10 mouse cellular contexts compared by ENCODE assay signal in the genomic region with DNA sequence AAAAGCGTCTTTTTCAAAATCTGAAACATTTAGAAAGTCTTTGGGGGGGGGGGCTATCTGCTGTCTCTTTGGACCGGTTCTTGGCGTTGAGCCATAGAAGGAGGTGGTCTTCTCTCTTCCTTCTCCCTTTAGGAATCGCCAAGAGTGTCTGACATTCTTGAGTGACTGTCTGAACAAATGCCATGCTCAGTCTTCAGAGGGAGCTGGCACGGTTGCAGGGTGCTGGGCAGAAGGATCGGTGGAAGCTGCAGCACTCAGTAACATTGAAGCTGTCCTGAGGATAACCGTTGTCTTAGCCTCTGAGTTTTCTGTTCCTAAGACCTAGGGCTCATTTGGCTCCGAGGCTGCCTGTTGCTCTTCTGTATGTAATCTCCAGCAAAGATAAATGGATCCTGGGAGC. TPM values are rescaled to one million over a fixed set of nuclear protein-coding genes. Genes with fewer than 3 reads are reported as not detected.
A peak's percentile ranks its signal among the peaks of the same experiment; 100 is the strongest.
DNase-seq lines count a peak whose midpoint lies in the region; ATAC-seq and TF ChIP-seq lines count a peak whose summit lies in the region.
"Had no signal": no experiment of that assay in that cellular context is flagged by ENCODE, and none has a peak within 500 bp of the region (broad histone marks: within the 10 kb centered on the region; RNA-seq: fewer than 3 reads in every experiment).

No protein-coding gene starts in this region.

- no peak for TF ChIP-seq POLR2A in liver, adult 2 months (IDR thresholded peaks at IDR 0.05; ENCODE audit: extremely low read depth, insufficient read depth, low read length)

- no peak overlapping the region for H3K4me3 ChIP-seq in forebrain, postnatal 0 days (ENCODE audit: low read depth, low read length)
- H3K4me3 ChIP-seq in forebrain, embryonic 16.5 days (replicated peaks; ENCODE audit: low read length) = no peak overlapping the region
- H3K4me3 ChIP-seq in liver, adult 2 months (ENCODE audit: insufficient read depth, low read depth, low read length) = no peak overlapping the region
- H3K4me3 ChIP-seq in liver, embryonic 12.5 days = no peak overlapping the region
- H3K4me3 ChIP-seq in liver, embryonic 13.5 days (replicated peaks) = no peak overlapping the region
- H3K4me3 ChIP-seq: forebrain, embryonic 12.5 days had no signal

- no peak for TF ChIP-seq CTCF in forebrain, postnatal 0 days (IDR thresholded peaks at IDR 0.05; ENCODE audit: low read depth)
- TF ChIP-seq CTCF in liver, adult 2 months (IDR thresholded peaks at IDR 0.05; ENCODE audit: low read depth, low read length) = no peak

- no peak overlapping the region for H3K9ac ChIP-seq in forebrain, postnatal 0 days
- H3K9ac ChIP-seq in forebrain, embryonic 16.5 days (replicated peaks; ENCODE audit: low read depth, low read length) = no peak overlapping the region
- H3K9ac ChIP-seq in liver, adult 2 months (ENCODE audit: low read depth, low read length) = no peak overlapping the region
- H3K9ac ChIP-seq in liver, embryonic 12.5 days = no peak overlapping the region
- peak overlapping the region; percentile 8; the same call in 1 of the 2 replicates for H3K9ac ChIP-seq in liver, embryonic 13.5 days
- H3K9ac ChIP-seq: forebrain, embryonic 12.5 days had no signal

- H3K36me3 ChIP-seq in forebrain, postnatal 0 days (ENCODE audit: insufficient read depth) = no peaks in the 10 kb centered on the region
- no peaks in the 10 kb centered on the region for H3K36me3 ChIP-seq in forebrain, embryonic 16.5 days (ENCODE audit: control insufficient read depth, insufficient read depth)
- H3K36me3 ChIP-seq in liver, adult 2 months (ENCODE audit: control insufficient read depth, insufficient read depth, low read length) = peaks cover 1% of the 10 kb centered on the region; the same call in 1 of the 2 replicates
- no peaks in the 10 kb centered on the region; the same call in 1 of the 2 replicates for H3K36me3 ChIP-seq in liver, embryonic 12.5 days
- no peaks in the 10 kb centered on the region for H3K36me3 ChIP-seq in liver, embryonic 13.5 days

- DNase-seq in forebrain, postnatal 0 days = no peak
- no peak for DNase-seq in liver, adult 2 months (ENCODE audit: extremely low read depth, low read depth, low spot score)
- peak; percentile 26 for DNase-seq in adipocyte (ENCODE audit: low spot score)
- DNase-seq in liver, embryonic 13.5 days = no peak
- no peak for DNase-seq in retina, embryonic 14.5 days (ENCODE audit: low spot score)
- DNase-seq in thymus, postnatal 25 days = no peak
- DNase-seq: cerebellum, adult 9-11 months had no signal

- H3K9me3 ChIP-seq in forebrain, postnatal 0 days (ENCODE audit: low read length) = no peaks in the 10 kb centered on the region
- no peaks in the 10 kb centered on the region for H3K9me3 ChIP-seq in forebrain, embryonic 16.5 days (ENCODE audit: control insufficient read depth, low read length)
- no peaks in the 10 kb centered on the region for H3K9me3 ChIP-seq in liver, embryonic 12.5 days (replicated peaks)
- H3K9me3 ChIP-seq in liver, embryonic 13.5 days (replicated peaks) = no peaks in the 10 kb centered on the region
- H3K9me3 ChIP-seq: forebrain, embryonic 12.5 days had no signal

- peaks cover 16% of the 10 kb centered on the region for H3K4me1 ChIP-seq in forebrain, postnatal 0 days (ENCODE audit: insufficient read depth)
- H3K4me1 ChIP-seq in forebrain, embryonic 16.5 days (replicated peaks; ENCODE audit: control insufficient read depth, insufficient read depth, low read length) = peaks cover 30% of the 10 kb centered on the region
- H3K4me1 ChIP-seq in liver, adult 2 months (ENCODE audit: control insufficient read depth, insufficient read depth, low read length) = peaks cover 15% of the 10 kb centered on the region
- peaks cover 55% of the 10 kb centered on the region for H3K4me1 ChIP-seq in liver, embryonic 12.5 days
- peaks cover 42% of the 10 kb centered on the region for H3K4me1 ChIP-seq in liver, embryonic 13.5 days (replicated peaks)

- peak overlapping the region; percentile 16 for H3K4me2 ChIP-seq in forebrain, postnatal 0 days (ENCODE audit: low read depth)
- H3K4me2 ChIP-seq in forebrain, embryonic 16.5 days (ENCODE audit: low read length) = no peak overlapping the region
- no peak overlapping the region for H3K4me2 ChIP-seq in liver, embryonic 12.5 days
- H3K4me2 ChIP-seq in liver, embryonic 13.5 days = 0 out of 2 replicates have a peak overlapping the region, but pooled peaks have one; percentile 3
- H3K4me2 ChIP-seq: forebrain, embryonic 12.5 days had no signal

- H3K27ac ChIP-seq in forebrain, postnatal 0 days (ENCODE audit: low read depth, low read length) = no peak overlapping the region
- H3K27ac ChIP-seq in forebrain, embryonic 16.5 days (ENCODE audit: low read length) = no peak overlapping the region
- H3K27ac ChIP-seq in liver, adult 2 months (replicated peaks; ENCODE audit: insufficient read depth, low read depth, low read length) = 0 out of 2 replicates have a peak overlapping the region, but pooled peaks have one; percentile 5
- H3K27ac ChIP-seq in liver, embryonic 12.5 days = no peak overlapping the region
- no peak overlapping the region for H3K27ac ChIP-seq in liver, embryonic 13.5 days
- H3K27ac ChIP-seq: forebrain, embryonic 12.5 days had no signal

- no peak for ATAC-seq in forebrain, postnatal 0 days
- ATAC-seq in forebrain, embryonic 16.5 days = no peak
- ATAC-seq in liver, embryonic 12.5 days = no peak
- no peak for ATAC-seq in liver, embryonic 13.5 days (ENCODE audit: low read depth)

- H3K79me2 ChIP-seq in liver, adult 2 months (ENCODE audit: control insufficient read depth, insufficient read depth, low read length) = peaks cover 20% of the 10 kb centered on the region; the same call in 1 of the 2 replicates

- no peaks in the 10 kb centered on the region for H3K27me3 ChIP-seq in forebrain, postnatal 0 days (ENCODE audit: insufficient read depth, low read length)
- H3K27me3 ChIP-seq in forebrain, embryonic 16.5 days (replicated peaks; ENCODE audit: control insufficient read depth, insufficient read depth, low read length) = no peaks in the 10 kb centered on the region
- H3K27me3 ChIP-seq in liver, adult 2 months (ENCODE audit: control insufficient read depth, insufficient read depth, low read length) = no peaks in the 10 kb centered on the region
- H3K27me3 ChIP-seq in liver, embryonic 12.5 days (replicated peaks) = no peaks in the 10 kb centered on the region
- no peaks in the 10 kb centered on the region for H3K27me3 ChIP-seq in liver, embryonic 13.5 days
- H3K27me3 ChIP-seq: forebrain, embryonic 12.5 days had no signal

- 50% methylated on average over 8 of the region's 8 CpGs for WGBS in forebrain, postnatal 0 days
- 58% methylated on average over 8 of the region's 8 CpGs for WGBS in forebrain, embryonic 16.5 days
- 56% methylated on average over 8 of the region's 8 CpGs for WGBS in liver, adult 2 months
- WGBS in liver, embryonic 12.5 days (ENCODE audit: insufficient replicate concordance) = 72% methylated on average over 8 of the region's 8 CpGs
- WGBS in liver, embryonic 13.5 days (ENCODE audit: insufficient replicate concordance) = 72% methylated on average over 8 of the region's 8 CpGs

RNA-seq across cellular contexts. Expression of gene Mmd, which starts 3.1 kb away (rescaled TPM):
- total RNA-seq in forebrain, postnatal 0 days (2014; rRNA removed) = 151 and 161 TPM in 2 replicates
- 105 and 119 TPM in 2 replicates for polyA plus RNA-seq in forebrain, postnatal 0 days (2015; fragmentation: Nextera tagmentation; extraction: Ambion mirVana)
- 104 and 107 TPM in 2 replicates for polyA plus RNA-seq in forebrain, embryonic 16.5 days (2015; fragmentation: Nextera tagmentation; extraction: Ambion mirVana)
- 98.6 and 124 TPM in 2 replicates for total RNA-seq in liver, adult 2 months (2014; rRNA removed)
- polyA plus RNA-seq in liver, adult 2 months (2012; rRNA removed) = 60.3 and 86.5 TPM in 2 replicates
- polyA plus RNA-seq in liver, embryonic 12.5 days (2016; fragmentation: Nextera tagmentation; extraction: Ambion mirVana) = 10.6 and 12.0 TPM in 2 replicates
- 8.4 and 9.9 TPM in 2 replicates for polyA plus RNA-seq in liver, embryonic 13.5 days (2015; fragmentation: Nextera tagmentation; extraction: Ambion mirVana)

Comparison
In these comparisons a context has a peak if more than half of its experiments do, and no peak if none do; other contexts are left out.
1. H3K4me2 ChIP-seq: peak in forebrain, postnatal 0 days (single experiment) and liver, embryonic 13.5 days (single experiment); none in forebrain, embryonic 16.5 days (single experiment) and liver, embryonic 12.5 days (single experiment).